Mouse (Mus musculus): Measurements from ENCODE around the gene Tfdp2. TPM values are rescaled to one million over a fixed set of nuclear protein-coding genes. Genes with fewer than 3 reads are reported as not detected.
"Not testable (repeated sequence)": the region's sequence is repeated elsewhere in the genome, so short reads cannot be mapped to it uniquely, and the experiment has no call there.

The Tfdp2 gene
- polyA plus RNA-seq (2012; rRNA removed), result 15.9 and 17.0 TPM in 2 replicates

GRCm38 (mm10) chr9:96195885-96196622 is at the start of gene Tfdp2:
Tfdp2 (plus strand) TSS chr9:96196275.
- Histone ChIP-seq H3K4me1 (ENCODE audit: control insufficient read depth, insufficient read depth, low read length) (peaks cover 1% of the 10 kb centered on the region; the same call in 1 of the 2 replicates), H3K4me3 (ENCODE audit: insufficient read depth, low read length) (peak within 1 kb of the TSS; percentile 49), H3K27ac (ENCODE audit: insufficient read depth, low read length) (peak within 1 kb of the TSS; percentile 94)
- no peak for TF ChIP-seq CTCF (IDR thresholded peaks at IDR 0.05; ENCODE audit: extremely low read depth, insufficient read depth, low read length)
- peak; percentile 53; the same call in 1 of the 2 replicates for TF ChIP-seq POLR2A (IDR thresholded peaks at IDR 0.05; ENCODE audit: extremely low read depth, insufficient read depth, low read length)

GRCm38 (mm10) chr9:96152801-96153200 is 43.3 kb upstream of the Tfdp2 start:
- Histone ChIP-seq H3K4me3 (ENCODE audit: insufficient read depth, low read length) (no peak overlapping the region), H3K4me1 (ENCODE audit: control insufficient read depth, insufficient read depth, low read length) (no peaks in the 10 kb centered on the region), H3K27ac (ENCODE audit: insufficient read depth, low read length) (no peak overlapping the region)
- TF ChIP-seq POLR2A (IDR thresholded peaks at IDR 0.05; ENCODE audit: extremely low read depth, insufficient read depth, low read length) (no peak), CTCF (IDR thresholded peaks at IDR 0.05; ENCODE audit: extremely low read depth, insufficient read depth, low read length) (no peak)

- TF ChIP-seq POLR2A (IDR thresholded peaks at IDR 0.05; ENCODE audit: extremely low read depth, insufficient read depth, low read length) (no peak), CTCF (IDR thresholded peaks at IDR 0.05; ENCODE audit: extremely low read depth, insufficient read depth, low read length) (no peak)
- Histone ChIP-seq H3K27ac (ENCODE audit: insufficient read depth, low read length) (no peak overlapping the region), H3K4me1 (ENCODE audit: control insufficient read depth, insufficient read depth, low read length) (no peaks in the 10 kb centered on the region), H3K4me3 (ENCODE audit: insufficient read depth, low read length) (no peak overlapping the region)
These were observed 37.6 kb upstream of the Tfdp2 start for GRCm38 (mm10) chr9:96158431-96158830.

DNA sequence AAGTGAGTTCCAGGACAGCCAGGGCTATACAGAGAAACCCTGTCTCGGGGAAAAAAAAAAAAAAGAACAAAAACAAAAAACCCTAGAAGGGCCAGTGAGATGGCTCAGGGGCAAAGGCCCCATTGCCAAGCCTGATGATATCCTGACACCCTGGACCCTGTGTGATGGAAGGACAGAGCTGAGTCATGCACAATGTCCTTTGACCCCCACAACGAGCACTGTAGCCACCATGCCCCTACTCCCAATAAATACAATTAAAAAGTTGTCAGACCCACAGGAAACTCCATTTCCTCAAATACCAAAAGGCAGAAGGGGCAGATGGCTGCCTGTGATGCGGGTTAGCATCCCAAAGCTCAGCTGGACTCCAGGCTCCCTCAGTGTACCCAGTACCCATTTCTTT is 37.0 kb upstream of the Tfdp2 start:
- Histone ChIP-seq H3K4me3 (ENCODE audit: insufficient read depth, low read length) (no peak overlapping the region), H3K4me1 (ENCODE audit: control insufficient read depth, insufficient read depth, low read length) (no peaks in the 10 kb centered on the region), H3K27ac (ENCODE audit: insufficient read depth, low read length) (no peak overlapping the region)
- no peak for TF ChIP-seq POLR2A (IDR thresholded peaks at IDR 0.05; ENCODE audit: extremely low read depth, insufficient read depth, low read length)
- TF ChIP-seq CTCF (IDR thresholded peaks at IDR 0.05; ENCODE audit: extremely low read depth, insufficient read depth, low read length), result no peak

GRCm38 (mm10) chr9:96160767-96161166 is 35.3 kb upstream of the Tfdp2 start:
- Histone ChIP-seq H3K4me1 (ENCODE audit: control insufficient read depth, insufficient read depth, low read length) (no peaks in the 10 kb centered on the region), H3K27ac (ENCODE audit: insufficient read depth, low read length) (no peak overlapping the region), H3K4me3 (ENCODE audit: insufficient read depth, low read length) (no peak overlapping the region)
- no peak for TF ChIP-seq POLR2A (IDR thresholded peaks at IDR 0.05; ENCODE audit: extremely low read depth, insufficient read depth, low read length)
- TF ChIP-seq CTCF (IDR thresholded peaks at IDR 0.05; ENCODE audit: extremely low read depth, insufficient read depth, low read length), result no peak

DNA sequence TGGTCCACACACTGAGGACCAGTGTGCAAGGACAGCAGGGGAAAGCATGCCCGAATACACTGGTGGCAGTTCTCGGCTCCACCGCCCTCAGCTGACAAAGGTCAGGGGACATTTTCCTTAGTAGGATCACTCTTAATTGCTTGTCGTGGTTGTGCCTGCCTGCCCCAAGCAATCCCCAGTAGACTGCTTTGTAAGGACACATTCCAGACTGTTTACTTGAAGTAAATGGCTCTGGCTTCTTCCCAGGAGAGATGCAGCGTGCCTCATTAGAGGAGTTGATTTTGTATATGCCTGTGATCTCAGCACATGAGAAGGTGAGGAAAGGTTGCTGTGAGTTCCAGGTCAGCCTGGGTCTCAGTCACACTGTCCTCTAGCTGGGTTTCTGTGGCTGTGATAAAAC is 33.7 kb upstream of the Tfdp2 start:
- H3K4me1 ChIP-seq (ENCODE audit: control insufficient read depth, insufficient read depth, low read length), result no peaks in the 10 kb centered on the region
- no peak overlapping the region for H3K27ac ChIP-seq (ENCODE audit: insufficient read depth, low read length)
- H3K4me3 ChIP-seq (ENCODE audit: insufficient read depth, low read length), result no peak overlapping the region
- TF ChIP-seq CTCF (IDR thresholded peaks at IDR 0.05; ENCODE audit: extremely low read depth, insufficient read depth, low read length) (no peak), POLR2A (IDR thresholded peaks at IDR 0.05; ENCODE audit: extremely low read depth, insufficient read depth, low read length) (no peak)

- H3K4me1 ChIP-seq (ENCODE audit: control insufficient read depth, insufficient read depth, low read length), result no peaks in the 10 kb centered on the region
- no peak overlapping the region for H3K4me3 ChIP-seq (ENCODE audit: insufficient read depth, low read length)
- TF ChIP-seq POLR2A (IDR thresholded peaks at IDR 0.05; ENCODE audit: extremely low read depth, insufficient read depth, low read length), result no peak
- no peak for TF ChIP-seq CTCF (IDR thresholded peaks at IDR 0.05; ENCODE audit: extremely low read depth, insufficient read depth, low read length)
- H3K27ac ChIP-seq (ENCODE audit: insufficient read depth, low read length), result no peak overlapping the region
These were observed 32.6 kb upstream of the Tfdp2 start for GRCm38 (mm10) chr9:96163443-96163842.

DNA sequence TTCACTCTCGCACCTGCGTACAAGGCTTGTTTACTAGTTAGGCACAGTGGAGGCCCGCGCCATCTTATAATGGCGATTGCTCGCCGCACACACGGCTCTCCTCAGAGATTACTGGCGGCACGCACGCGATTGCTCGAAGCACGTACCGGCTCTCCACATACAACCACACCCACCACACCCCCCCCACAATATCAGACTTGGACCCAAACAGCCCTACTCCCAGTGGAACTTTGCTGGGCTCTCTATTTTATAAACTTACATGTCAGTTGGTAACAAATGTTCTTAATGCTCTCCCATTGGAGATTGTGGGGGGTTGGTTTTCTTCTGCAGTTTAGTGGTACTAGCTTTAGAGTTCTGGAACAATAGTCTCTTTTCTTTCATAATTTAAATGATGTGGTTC is 32.1 kb upstream of the Tfdp2 start:
- H3K4me3 ChIP-seq (ENCODE audit: insufficient read depth, low read length); H3K4me1 ChIP-seq (ENCODE audit: control insufficient read depth, insufficient read depth, low read length); H3K27ac ChIP-seq (ENCODE audit: insufficient read depth, low read length): not testable (repeated sequence)

GRCm38 (mm10) chr9:96167168-96167585 is 28.9 kb upstream of the Tfdp2 start:
- TF ChIP-seq POLR2A (IDR thresholded peaks at IDR 0.05; ENCODE audit: extremely low read depth, insufficient read depth, low read length) (no peak), CTCF (IDR thresholded peaks at IDR 0.05; ENCODE audit: extremely low read depth, insufficient read depth, low read length) (peak; percentile 68)
- no peak overlapping the region for H3K4me3 ChIP-seq (ENCODE audit: insufficient read depth, low read length)
- no peaks in the 10 kb centered on the region for H3K4me1 ChIP-seq (ENCODE audit: control insufficient read depth, insufficient read depth, low read length)
- no peak overlapping the region for H3K27ac ChIP-seq (ENCODE audit: insufficient read depth, low read length)

DNA sequence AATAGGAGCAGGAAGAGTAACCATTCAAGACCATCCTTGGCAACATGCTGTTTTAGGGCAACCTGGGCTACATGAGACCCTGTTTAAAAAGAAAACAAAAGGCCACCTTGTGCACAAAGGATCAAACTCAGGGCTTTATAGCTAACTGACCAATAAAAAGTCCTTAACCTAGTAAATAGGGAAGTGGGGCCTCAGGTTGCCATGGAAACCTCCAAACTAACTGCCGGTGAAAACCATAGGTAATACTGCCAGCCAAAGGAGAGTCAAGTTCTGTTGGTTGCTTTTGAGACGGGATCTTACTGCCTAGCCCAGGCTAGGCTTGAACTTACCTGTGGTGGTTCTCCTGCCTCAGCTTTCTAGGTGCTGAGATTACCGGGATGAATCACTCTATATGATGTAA is 25.5 kb upstream of the Tfdp2 start:
- Histone ChIP-seq H3K27ac (ENCODE audit: insufficient read depth, low read length) (no peak overlapping the region), H3K4me3 (ENCODE audit: insufficient read depth, low read length) (no peak overlapping the region), H3K4me1 (ENCODE audit: control insufficient read depth, insufficient read depth, low read length) (no peaks in the 10 kb centered on the region)
- TF ChIP-seq POLR2A (IDR thresholded peaks at IDR 0.05; ENCODE audit: extremely low read depth, insufficient read depth, low read length) (no peak), CTCF (IDR thresholded peaks at IDR 0.05; ENCODE audit: extremely low read depth, insufficient read depth, low read length) (no peak)
